Mouse (Mus musculus) neural tube, embryonic 13.5 days (tissue): ENCODE measurements around the gene Dnase1l2. TPM values are rescaled to one million over a fixed set of nuclear protein-coding genes. Genes with fewer than 3 reads are reported as not detected.
A peak's percentile ranks its signal among the peaks of the same experiment; 100 is the strongest.

Experiments used
- ATAC-seq: fragments of 200-750 bp; cut with Nextera tagmentation; 2 replicates; pipeline ENCODE4 v1.8.0; 2017; ENCODE audit warnings: low read depth, mild to moderate bottlenecking, moderate TSS enrichment, moderate library complexity
- H3K27ac ChIP-seq: fragments of 300-500 bp; sonication (generic); replicated peaks from 2 replicates; pipeline ENCODE4 v1.5.1; 2015; ENCODE audit warnings: moderate library complexity, mild to moderate bottlenecking, inconsistent platforms
- H3K27me3 ChIP-seq: fragments of 300-500 bp; sonication (generic); 2 replicates; pipeline ENCODE4 v1.6.1; 2015; ENCODE audit warnings: mild to moderate bottlenecking, inconsistent platforms
- H3K36me3 ChIP-seq: fragments of 300-500 bp; sonication (generic); 2 replicates; pipeline ENCODE4 v1.6.1; 2015; ENCODE audit warnings: mild to moderate bottlenecking, inconsistent platforms
- H3K4me1 ChIP-seq: fragments of 300-500 bp; sonication (generic); replicated peaks from 2 replicates; pipeline ENCODE4 v1.6.1; 2015; ENCODE audit warnings: inconsistent platforms
- H3K4me2 ChIP-seq: fragments of 300-500 bp; sonication (generic); 2 replicates; pipeline ENCODE4 v1.6.1; 2015; ENCODE audit warnings: inconsistent platforms, mild to moderate bottlenecking, moderate library complexity
- H3K4me3 ChIP-seq: fragments of 300-500 bp; sonication (generic); 2 replicates; pipeline ENCODE4 v1.5.1; 2015; ENCODE audit warnings: mild to moderate bottlenecking, inconsistent platforms
- H3K9ac ChIP-seq: fragments of 300-500 bp; sonication (generic); 2 replicates; pipeline ENCODE4 v1.6.1; 2015; ENCODE audit warnings: moderate library complexity, mild to moderate bottlenecking, inconsistent platforms
- H3K9me3 ChIP-seq: fragments of 300-500 bp; sonication (generic); 2 replicates; pipeline ENCODE4 v1.6.1; 2016; ENCODE audit warnings: inconsistent platforms
- WGBS: fragments of 180-500 bp; shearing (Covaris S2); methylation state at CpG from one replicate; pipeline ENCODE4 v1.1.7; 2015; 5-methylcytosine and 5-hydroxymethylcytosine counted together
- polyA plus RNA-seq: library from polyadenylated mRNA; unstranded; fragments of >200 nt; fragmentation: Nextera tagmentation; extraction: Ambion mirVana; gene quantifications from 2 replicates; pipeline ENCODE4 v1.2.1, GENCODE M21; 2015

Gene Dnase1l2
- polyA plus RNA-seq: 5.5 and 6.5 TPM in 2 replicates

GRCm38 (mm10) chr17:24442632-24443155 lies at the start of gene Dnase1l2:
Gene Dnase1l2, minus strand, starts transcription at chr17:24443105.
- Histone ChIP-seq H3K27ac (no peak within 1 kb of the TSS), H3K4me1 (no peaks in the 10 kb centered on the region), H3K27me3 (no peaks in the 10 kb centered on the region), H3K9ac (no peak within 1 kb of the TSS), H3K4me3 (no peak within 1 kb of the TSS), H3K36me3 (peaks cover 99% of the 10 kb centered on the region), H3K4me2 (no peak within 1 kb of the TSS), H3K9me3 (no peaks in the 10 kb centered on the region)
- ATAC-seq: no peak
- 82% methylated on average over 7 of the region's 7 CpGs for WGBS

GRCm38 (mm10) chr17:24490399-24490798 lies 47.5 kb upstream of the Dnase1l2 start:
- WGBS: 67% methylated on average over 4 of the region's 4 CpGs
- no peaks in the 10 kb centered on the region for H3K36me3 ChIP-seq
- H3K9ac ChIP-seq: peak overlapping the region; percentile 97
- H3K27ac ChIP-seq: peak overlapping the region; percentile 98; the same call in 1 of the 2 replicates
- H3K4me2 ChIP-seq: peak overlapping the region; percentile 85
- H3K4me1 ChIP-seq: peaks cover 51% of the 10 kb centered on the region
- no peaks in the 10 kb centered on the region for H3K9me3 ChIP-seq
- no peak for ATAC-seq
- peak overlapping the region; percentile 78 for H3K4me3 ChIP-seq
- no peaks in the 10 kb centered on the region for H3K27me3 ChIP-seq

- peak; percentile 62 for ATAC-seq
- peak overlapping the region; percentile 85 for H3K4me2 ChIP-seq
- H3K4me1 ChIP-seq: peaks cover 46% of the 10 kb centered on the region
- WGBS: 8% methylated on average over 19 of the region's 19 CpGs
- peak overlapping the region; percentile 78 for H3K4me3 ChIP-seq
- H3K27ac ChIP-seq: peak overlapping the region; percentile 98
- no peaks in the 10 kb centered on the region for H3K36me3 ChIP-seq
- no peaks in the 10 kb centered on the region for H3K9me3 ChIP-seq
- H3K9ac ChIP-seq: peak overlapping the region; percentile 97
- no peaks in the 10 kb centered on the region for H3K27me3 ChIP-seq
Observed at GRCm38 (mm10) chr17:24489265-24490030, 46.5 kb upstream of the Dnase1l2 start.

- Histone ChIP-seq H3K27me3 (no peaks in the 10 kb centered on the region), H3K36me3 (no peaks in the 10 kb centered on the region), H3K4me3 (peak overlapping the region; percentile 78), H3K27ac (peak overlapping the region; percentile 98), H3K4me1 (peaks cover 44% of the 10 kb centered on the region), H3K9ac (peak overlapping the region; percentile 97), H3K9me3 (no peaks in the 10 kb centered on the region), H3K4me2 (peak overlapping the region; percentile 85)
- under 1% methylated on average over 68 of the region's 81 CpGs for WGBS
- ATAC-seq: peak; percentile 79
Observed at GRCm38 (mm10) chr17:24488662-24489264, 45.9 kb upstream of the Dnase1l2 start.

- H3K9me3 ChIP-seq: no peaks in the 10 kb centered on the region
- peak within 1 kb of the TSS; percentile 97 for H3K9ac ChIP-seq
- peaks cover 44% of the 10 kb centered on the region for H3K4me1 ChIP-seq
- ATAC-seq: peak; percentile 46
- peak within 1 kb of the TSS; percentile 98 for H3K27ac ChIP-seq
- peak within 1 kb of the TSS; percentile 85 for H3K4me2 ChIP-seq
- peak within 1 kb of the TSS; percentile 78 for H3K4me3 ChIP-seq
- under 1% methylated on average over 43 of the region's 45 CpGs for WGBS
- H3K27me3 ChIP-seq: no peaks in the 10 kb centered on the region
- H3K36me3 ChIP-seq: no peaks in the 10 kb centered on the region
Observed at GRCm38 (mm10) chr17:24488186-24488661, 45.3 kb upstream of the Dnase1l2 start, which contains the start of gene Caskin1. Gene Caskin1, plus strand, starts transcription at chr17:24488601.

GRCm38 (mm10) chr17:24485090-24485860 lies 42.4 kb upstream of the Dnase1l2 start:
- peaks cover 33% of the 10 kb centered on the region for H3K4me1 ChIP-seq
- ATAC-seq: no peak

GRCm38 (mm10) chr17:24483495-24483894 lies 40.6 kb upstream of the Dnase1l2 start:
- Histone ChIP-seq H3K36me3 (no peaks in the 10 kb centered on the region), H3K4me1 (peaks cover 27% of the 10 kb centered on the region), H3K27me3 (no peaks in the 10 kb centered on the region), H3K4me3 (no peak overlapping the region), H3K9me3 (no peaks in the 10 kb centered on the region), H3K27ac (no peak overlapping the region), H3K4me2 (no peak overlapping the region), H3K9ac (no peak overlapping the region)
- no peak for ATAC-seq
- 65% methylated on average over 3 of the region's 3 CpGs for WGBS

More at GRCm38 (mm10) chr17:24485090-24485860, 42.4 kb upstream of the Dnase1l2 start:
- Histone ChIP-seq H3K4me3 (no peak overlapping the region), H3K9ac (peak overlapping the region; percentile 51), H3K4me2 (peak overlapping the region; percentile 21), H3K9me3 (no peaks in the 10 kb centered on the region), H3K27me3 (no peaks in the 10 kb centered on the region), H3K36me3 (no peaks in the 10 kb centered on the region), H3K27ac (peak overlapping the region; percentile 52)
- 42% methylated on average over 11 of the region's 11 CpGs for WGBS

- Histone ChIP-seq H3K27me3 (no peaks in the 10 kb centered on the region), H3K27ac (no peak overlapping the region), H3K36me3 (peaks cover 13% of the 10 kb centered on the region), H3K9me3 (no peaks in the 10 kb centered on the region), H3K9ac (no peak overlapping the region), H3K4me2 (no peak overlapping the region), H3K4me3 (no peak overlapping the region), H3K4me1 (peaks cover 30% of the 10 kb centered on the region)
- no peak for ATAC-seq
- 96% methylated on average over 20 of the region's 20 CpGs for WGBS
Observed at GRCm38 (mm10) chr17:24481027-24481815, 38.3 kb upstream of the Dnase1l2 start.

GRCm38 (mm10) chr17:24480201-24480826 lies 37.4 kb upstream of the Dnase1l2 start:
- Histone ChIP-seq H3K4me2 (no peak overlapping the region), H3K9ac (no peak overlapping the region), H3K9me3 (no peaks in the 10 kb centered on the region), H3K4me3 (no peak overlapping the region), H3K36me3 (peaks cover 22% of the 10 kb centered on the region), H3K27me3 (no peaks in the 10 kb centered on the region), H3K4me1 (peaks cover 24% of the 10 kb centered on the region), H3K27ac (no peak overlapping the region)
- ATAC-seq: no peak
- WGBS: 52% methylated on average over 3 of the region's 3 CpGs

GRCm38 (mm10) chr17:24479431-24479830 lies 36.5 kb upstream of the Dnase1l2 start:
- WGBS: 25% methylated on average over 1 of the region's 1 CpGs
- Histone ChIP-seq H3K4me2 (peak overlapping the region; percentile 64), H3K4me1 (peaks cover 29% of the 10 kb centered on the region), H3K4me3 (peak overlapping the region; percentile 71), H3K27ac (no peak overlapping the region), H3K9me3 (no peaks in the 10 kb centered on the region), H3K9ac (no peak overlapping the region), H3K27me3 (no peaks in the 10 kb centered on the region), H3K36me3 (peaks cover 31% of the 10 kb centered on the region)
- no peak for ATAC-seq
